Mouse (Mus musculus): ENCODE measurements around the gene Slc5a10.

The Slc5a10 gene

GRCm38 (mm10) chr11:61702494-61702893 is 18.1 kb downstream of the Slc5a10 start:
- no peak for DNase-seq (ENCODE audit: low spot score)

- no peak for DNase-seq (ENCODE audit: low spot score)
Observed at GRCm38 (mm10) chr11:61701696-61702095, 18.9 kb downstream of the Slc5a10 start.

GRCm38 (mm10) chr11:61699933-61700332 is 20.7 kb downstream of the Slc5a10 start:
- DNase-seq (ENCODE audit: low spot score): no peak

- no peak for DNase-seq (ENCODE audit: low spot score)
Observed at GRCm38 (mm10) chr11:61699460-61699859, 21.2 kb downstream of the Slc5a10 start.

- no peak for DNase-seq (ENCODE audit: low spot score)
Observed at GRCm38 (mm10) chr11:61698852-61699251, 21.8 kb downstream of the Slc5a10 start.

- no peak for DNase-seq (ENCODE audit: low spot score)
Observed at GRCm38 (mm10) chr11:61692996-61693395, 27.6 kb downstream of the Slc5a10 start.

GRCm38 (mm10) chr11:61687595-61687994 is 33.0 kb downstream of the Slc5a10 start:
- no peak for DNase-seq (ENCODE audit: low spot score)

GRCm38 (mm10) chr11:61686906-61687453 is 33.6 kb downstream of the Slc5a10 start:
- no peak for DNase-seq (ENCODE audit: low spot score)

- no peak for DNase-seq (ENCODE audit: low spot score)
Observed at GRCm38 (mm10) chr11:61686141-61686540, 34.5 kb downstream of the Slc5a10 start.

- DNase-seq (ENCODE audit: low spot score): no peak
Observed at GRCm38 (mm10) chr11:61685119-61685725, 35.4 kb downstream of the Slc5a10 start.

GRCm38 (mm10) chr11:61683907-61684731 is 36.5 kb downstream of the Slc5a10 start, which contains the start of gene Fam83g:
Gene Fam83g, plus strand, starts transcription at chr11:61684091.
- DNase-seq (ENCODE audit: low spot score): peak; percentile 34

GRCm38 (mm10) chr11:61679091-61679866 is 41.3 kb downstream of the Slc5a10 start:
- no peak for DNase-seq (ENCODE audit: low spot score)

GRCm38 (mm10) chr11:61677709-61678108 is 42.9 kb downstream of the Slc5a10 start:
- no peak for DNase-seq (ENCODE audit: low spot score)

GRCm38 (mm10) chr11:61676216-61676854 is 44.3 kb downstream of the Slc5a10 start:
- DNase-seq (ENCODE audit: low spot score): no peak

- no peak for DNase-seq (ENCODE audit: low spot score)
Observed at GRCm38 (mm10) chr11:61675332-61675731, 45.3 kb downstream of the Slc5a10 start.

- no peak for DNase-seq (ENCODE audit: low spot score)
Observed at GRCm38 (mm10) chr11:61674839-61675159, 45.8 kb downstream of the Slc5a10 start.

GRCm38 (mm10) chr11:61674151-61674838 is 46.3 kb downstream of the Slc5a10 start:
- DNase-seq (ENCODE audit: low spot score): no peak

- DNase-seq (ENCODE audit: low spot score): no peak
Observed at GRCm38 (mm10) chr11:61673686-61674085, 46.9 kb downstream of the Slc5a10 start.

- no peak for DNase-seq (ENCODE audit: low spot score)
Observed at GRCm38 (mm10) chr11:61671781-61672383, 48.7 kb downstream of the Slc5a10 start.

- DNase-seq (ENCODE audit: low spot score): no peak
Observed at GRCm38 (mm10) chr11:61669492-61670490, 50.8 kb downstream of the Slc5a10 start.

Data from urinary bladder, postnatal 10 days (tissue).